Mouse (Mus musculus): Measurements from ENCODE around the gene Rasgef1b.
A peak's percentile ranks its signal among the peaks of the same experiment; 100 is the strongest.
"Not testable (repeated sequence)": the region's sequence is repeated elsewhere in the genome, so short reads cannot be mapped to it uniquely, and the experiment has no call there.

The Rasgef1b gene

DNA sequence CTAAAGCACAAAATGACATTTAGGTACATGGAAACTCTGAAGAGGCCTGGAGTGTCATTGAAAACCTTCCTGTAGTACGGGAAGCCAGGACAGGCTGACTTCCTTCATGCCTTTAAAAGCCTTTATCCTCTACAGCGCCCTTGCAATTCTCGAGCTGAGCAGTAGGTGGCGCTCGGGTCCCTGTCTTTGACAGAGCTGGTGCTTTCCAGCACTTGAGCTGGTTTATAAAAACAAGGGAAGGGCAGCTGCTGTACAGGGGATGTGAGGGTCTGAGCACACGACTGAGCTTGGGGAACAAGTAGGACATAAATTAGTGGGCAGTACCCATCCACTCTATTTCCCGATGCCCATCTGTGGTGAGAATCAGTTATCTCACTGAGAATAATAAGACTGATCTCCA lies 480.4 kb downstream of the Rasgef1b start:
- DNase-seq (ENCODE audit: low read depth), result peak; percentile 76

DNA sequence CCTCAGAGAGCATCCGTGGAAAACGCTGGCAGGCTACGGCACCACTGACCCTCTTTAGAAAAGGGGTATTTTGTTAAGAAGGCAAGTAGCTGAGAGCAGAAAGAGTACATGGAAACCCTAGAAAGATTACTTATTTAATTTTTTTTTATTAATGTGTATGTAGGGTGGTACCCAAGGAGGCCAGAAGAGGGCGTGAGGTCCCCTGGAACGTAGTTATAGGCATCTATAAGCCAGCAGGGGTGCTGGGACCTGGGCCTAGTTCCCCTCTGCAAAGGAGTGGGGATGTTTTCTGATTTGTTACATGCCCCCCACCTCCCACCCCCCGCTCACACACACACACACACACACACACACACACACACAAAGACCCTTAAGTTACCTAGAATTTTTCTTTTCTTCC lies 480.9 kb downstream of the Rasgef1b start:
- no peak for DNase-seq (ENCODE audit: low read depth)

DNA sequence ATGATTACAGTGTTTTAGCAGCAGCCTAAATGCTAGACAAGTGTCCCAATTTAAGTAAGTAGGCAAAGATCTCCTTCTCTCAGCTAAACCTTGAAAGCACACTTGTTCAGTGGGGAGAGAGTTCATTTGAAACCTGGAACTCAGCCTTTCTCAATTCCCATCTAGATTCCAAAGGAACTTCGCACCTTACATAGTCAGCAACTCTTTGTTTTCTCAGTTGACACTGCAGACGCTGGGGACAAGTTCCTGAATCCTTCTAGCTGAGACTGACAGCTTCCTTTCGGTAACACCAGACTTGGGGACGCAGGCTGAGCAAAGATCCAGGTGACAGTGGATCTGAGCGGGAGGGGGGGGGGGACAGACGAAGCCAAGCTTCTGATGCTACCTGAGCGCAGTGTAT lies 481.4 kb downstream of the Rasgef1b start:
- no peak for DNase-seq (ENCODE audit: low read depth)

DNA sequence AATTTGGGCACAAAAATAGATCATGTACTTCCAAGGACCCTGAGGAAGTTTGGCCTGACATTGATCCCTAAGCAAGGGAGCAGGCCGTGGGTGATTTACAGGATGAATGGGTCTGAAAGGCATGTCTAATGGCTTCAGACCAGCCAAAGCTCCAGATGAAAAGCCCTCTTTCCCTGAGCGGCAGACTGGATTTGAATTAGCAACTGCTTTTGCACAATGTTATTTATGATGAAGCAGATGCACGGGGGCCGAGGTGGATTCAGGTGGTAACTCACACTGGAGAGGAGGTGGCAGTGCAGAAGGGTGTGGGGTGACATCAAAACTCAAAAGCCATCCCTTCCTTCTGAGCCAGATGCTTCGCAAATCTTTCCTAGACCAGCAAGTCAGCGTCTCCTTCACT lies 481.9 kb downstream of the Rasgef1b start:
- DNase-seq (ENCODE audit: low read depth), result no peak

DNA sequence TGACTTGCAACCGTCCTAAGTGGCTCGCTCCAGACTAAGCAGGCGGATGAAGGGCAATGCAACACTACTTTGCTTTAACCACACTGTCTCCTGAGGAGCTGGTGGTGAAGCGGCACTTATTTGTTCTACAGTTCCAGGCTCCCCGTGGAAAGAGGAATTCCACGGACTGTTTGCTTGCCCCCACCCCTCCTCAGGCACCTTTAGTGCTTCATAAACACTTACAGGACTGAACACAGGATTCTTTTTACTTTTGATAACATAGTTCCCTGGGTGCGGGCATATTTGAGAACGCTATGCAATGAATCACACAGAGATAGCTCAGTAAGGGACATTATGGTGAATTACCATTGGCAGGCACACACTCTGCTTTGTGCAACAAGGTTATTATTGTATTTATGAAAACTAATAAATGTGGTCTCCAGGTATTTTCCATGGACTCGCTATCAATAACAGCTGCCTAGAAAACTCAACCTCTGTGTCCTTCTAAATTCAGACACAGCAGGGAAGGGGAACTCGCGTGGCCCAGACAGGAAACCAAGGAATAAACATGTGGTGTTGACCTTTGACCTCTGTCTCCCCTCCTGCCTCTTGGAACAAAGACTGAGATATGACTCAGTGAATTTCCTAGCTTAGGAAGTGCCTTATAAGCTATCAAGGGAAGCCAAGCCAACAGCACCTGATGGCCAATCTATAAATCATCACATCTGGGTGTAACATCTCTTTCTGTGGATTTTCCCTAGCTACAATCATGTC lies 486.7 kb downstream of the Rasgef1b start:
- no peak for DNase-seq (ENCODE audit: low read depth)

DNA sequence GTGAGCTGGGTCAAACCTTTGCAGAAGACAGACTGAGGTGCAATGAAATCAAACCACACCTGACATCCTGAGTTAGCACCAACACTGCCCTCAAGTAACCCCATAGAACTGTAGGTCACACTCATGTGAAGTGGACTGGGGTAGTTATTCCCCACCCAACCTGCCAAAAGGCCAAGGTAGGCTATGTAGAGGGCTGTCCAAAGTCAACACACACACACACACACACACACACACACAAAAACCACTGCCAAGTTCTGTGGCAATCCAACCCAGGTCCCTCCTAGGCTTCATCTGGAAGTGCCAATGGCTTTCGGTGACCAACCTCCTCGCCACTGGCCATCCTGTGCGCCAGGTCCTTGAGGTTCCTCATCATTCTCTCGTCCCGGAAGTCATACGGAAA lies 488.4 kb downstream of the Rasgef1b start:
- DNase-seq (ENCODE audit: low read depth), result no peak

DNA sequence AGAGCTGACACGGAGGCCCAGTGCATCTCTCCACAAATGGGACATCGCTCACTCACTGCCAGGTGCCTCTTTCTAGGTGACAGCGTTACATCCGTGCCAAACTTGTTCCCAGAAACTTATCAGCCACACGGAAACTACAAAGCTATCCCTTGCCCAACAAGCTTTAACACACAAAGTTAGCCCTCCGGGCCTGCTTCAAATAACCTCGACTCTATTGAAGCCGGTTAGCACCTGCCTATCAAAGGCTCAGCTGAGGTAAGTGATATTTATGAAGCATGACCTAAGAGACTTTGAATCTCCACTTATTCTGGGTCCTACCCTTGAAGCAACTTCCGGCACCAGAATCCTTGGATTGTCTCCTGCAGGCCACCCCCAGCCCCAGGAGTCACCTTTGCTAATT lies 489.2 kb downstream of the Rasgef1b start:
- no peak for DNase-seq (ENCODE audit: low read depth)

DNA sequence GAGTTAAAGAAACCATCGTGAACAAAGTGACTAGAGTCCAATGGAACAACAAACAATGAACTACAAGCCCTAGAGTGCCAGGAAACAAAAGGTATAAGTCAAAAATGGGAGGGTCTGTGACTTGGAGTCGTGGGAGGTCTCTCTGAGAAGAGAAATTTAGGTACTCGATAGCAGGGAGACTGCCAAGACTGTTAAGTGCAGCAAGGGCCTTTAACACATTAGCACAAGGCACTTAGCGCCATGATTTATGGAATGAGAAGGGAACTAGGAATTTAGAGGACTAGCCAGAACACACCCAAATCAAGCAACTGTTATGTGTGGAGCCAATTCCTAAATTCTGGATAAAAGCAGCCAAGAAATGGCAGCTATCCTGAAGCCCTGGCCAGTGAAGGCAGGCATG lies 490.7 kb downstream of the Rasgef1b start:
- no peak for DNase-seq (ENCODE audit: low read depth)

DNA sequence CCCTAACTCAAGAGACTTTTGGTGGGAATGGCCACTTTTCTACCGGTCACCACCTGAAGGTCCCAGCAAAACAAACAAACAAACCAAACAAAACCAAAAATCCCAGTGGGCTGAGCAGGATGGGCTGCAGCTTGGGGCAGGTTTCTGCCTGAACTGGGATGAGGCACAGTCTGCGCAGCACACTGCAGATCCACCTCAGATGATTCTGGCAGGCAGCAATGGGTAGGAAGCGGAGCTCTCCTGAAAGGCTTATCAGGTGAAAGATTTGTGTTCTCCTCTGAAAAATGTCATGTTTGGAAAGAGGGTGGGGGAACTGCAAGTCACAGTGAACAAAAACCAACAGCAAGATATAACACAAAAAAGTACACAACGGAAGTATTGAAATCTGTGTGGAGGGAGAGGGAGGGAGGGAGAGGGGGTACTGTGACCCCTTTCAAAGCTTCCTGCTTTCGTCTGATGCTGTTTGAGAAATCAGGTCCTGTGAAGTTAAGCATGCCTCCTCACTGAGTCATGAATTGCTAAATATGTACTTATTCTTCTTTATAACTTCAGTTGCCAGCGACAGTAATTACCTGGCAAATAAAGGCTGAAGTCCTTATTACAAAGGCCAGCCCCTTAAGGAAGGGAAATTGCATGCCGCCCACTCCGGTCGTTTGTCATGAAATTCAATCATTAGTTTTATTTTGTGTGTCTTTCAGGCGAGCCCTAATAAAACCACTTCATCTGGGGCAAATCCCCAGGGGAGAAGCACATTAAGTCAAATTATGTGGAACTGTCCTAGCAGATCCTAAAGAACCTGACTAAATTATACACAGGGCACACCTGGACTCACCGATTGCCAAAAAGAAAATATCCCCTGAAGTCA lies 491.7 kb downstream of the Rasgef1b start:
- no peak for DNase-seq (ENCODE audit: low read depth)

DNA sequence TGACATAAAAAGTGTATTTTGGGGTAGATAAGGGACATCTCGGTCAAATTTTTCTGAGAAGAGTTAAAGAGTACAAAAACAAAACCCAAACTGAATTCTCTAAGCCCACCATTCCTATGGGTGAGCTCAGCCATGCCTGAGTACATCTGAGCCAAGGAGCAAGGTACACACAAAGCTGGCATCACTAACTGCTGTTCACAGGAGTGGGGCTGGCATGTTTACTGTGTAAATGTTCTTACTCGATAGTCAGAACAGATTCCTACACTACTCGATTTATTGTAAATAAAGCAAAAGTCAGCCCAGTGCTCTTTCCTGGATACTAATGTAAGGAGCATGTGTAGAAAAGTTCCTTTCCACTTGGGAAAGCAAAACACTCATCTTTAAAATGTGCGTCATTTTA lies 492.4 kb downstream of the Rasgef1b start:
- no peak for DNase-seq (ENCODE audit: low read depth)

DNA sequence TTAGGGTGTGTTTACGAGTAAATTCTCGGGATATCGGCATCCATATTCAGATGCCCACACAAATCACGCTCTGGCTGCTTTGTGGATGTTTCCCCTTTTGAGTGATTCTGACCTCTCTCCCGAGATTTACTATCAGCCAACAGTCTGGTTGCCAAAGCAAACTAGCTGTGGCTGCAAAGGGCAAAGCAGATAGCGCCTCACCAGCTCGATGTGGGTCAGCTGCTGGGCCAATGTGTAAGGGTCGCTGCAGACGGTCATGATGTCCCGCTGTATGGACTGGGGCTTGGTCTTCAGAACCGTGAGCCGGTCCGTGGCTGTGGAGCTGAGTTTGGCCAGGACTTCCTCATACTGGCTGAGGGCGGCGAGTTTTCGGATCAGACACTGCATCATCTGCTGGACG lies 494.6 kb downstream of the Rasgef1b start:
- DNase-seq (ENCODE audit: low read depth), result no peak

DNA sequence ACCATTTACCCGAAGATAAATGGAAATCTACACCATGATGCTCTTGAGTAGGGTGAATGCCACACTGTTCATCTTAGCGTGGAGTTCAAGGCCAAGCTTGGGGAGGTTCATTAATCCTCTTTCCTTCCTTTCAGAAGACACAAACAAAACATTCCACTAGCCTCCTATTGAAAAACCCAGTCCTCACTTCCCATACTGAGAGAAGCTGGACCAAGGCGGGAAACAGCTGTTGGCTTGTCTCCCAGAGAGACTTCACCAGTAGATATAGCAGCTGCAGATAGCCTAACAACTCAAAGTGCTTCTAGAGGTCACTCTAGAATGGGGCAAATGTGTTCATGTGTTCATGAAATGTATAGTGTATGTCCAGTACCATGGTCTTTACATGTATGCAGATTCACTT lies 495.7 kb downstream of the Rasgef1b start:
- no peak for DNase-seq (ENCODE audit: low read depth)

DNA sequence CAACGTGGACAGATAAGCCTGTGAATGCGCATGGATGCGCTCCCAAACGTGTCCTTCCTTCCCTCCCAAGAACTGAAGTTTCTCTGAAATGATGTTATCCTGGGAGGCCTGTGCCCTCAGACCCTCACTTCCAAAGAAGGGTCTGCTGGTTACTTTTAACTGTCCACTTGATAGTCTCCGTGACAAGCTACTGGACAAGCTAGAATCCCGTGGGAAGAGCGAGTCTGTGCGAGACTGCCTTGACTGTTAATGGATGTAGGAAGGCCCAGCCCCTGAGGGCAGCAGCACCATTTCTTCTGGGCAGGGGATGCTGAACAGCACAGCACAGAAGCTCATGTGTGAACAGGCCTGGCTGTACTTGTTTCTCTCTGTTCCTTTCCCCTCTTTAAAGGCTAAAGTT lies 496.5 kb downstream of the Rasgef1b start:
- no peak for DNase-seq (ENCODE audit: low read depth)

DNA sequence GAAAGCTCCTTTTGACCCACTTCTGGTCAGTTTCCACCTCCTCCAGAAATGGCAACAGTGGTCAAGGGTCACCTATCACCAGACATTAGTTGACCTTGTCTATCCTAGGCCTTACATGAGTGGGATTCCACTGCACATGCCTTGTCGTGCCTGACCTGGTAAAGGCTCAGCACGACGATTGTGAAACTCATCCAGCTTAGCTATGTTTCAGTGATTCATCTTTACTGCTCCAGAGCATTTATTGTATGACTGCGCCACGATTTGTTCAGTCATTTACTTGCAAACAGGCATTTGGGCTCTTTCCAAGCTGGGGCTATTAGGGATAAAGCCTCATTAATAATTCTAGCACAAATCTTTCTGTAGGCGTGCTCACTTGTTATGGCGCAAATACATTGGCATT lies 498.4 kb downstream of the Rasgef1b start:
- no peak for DNase-seq (ENCODE audit: low read depth)

DNA sequence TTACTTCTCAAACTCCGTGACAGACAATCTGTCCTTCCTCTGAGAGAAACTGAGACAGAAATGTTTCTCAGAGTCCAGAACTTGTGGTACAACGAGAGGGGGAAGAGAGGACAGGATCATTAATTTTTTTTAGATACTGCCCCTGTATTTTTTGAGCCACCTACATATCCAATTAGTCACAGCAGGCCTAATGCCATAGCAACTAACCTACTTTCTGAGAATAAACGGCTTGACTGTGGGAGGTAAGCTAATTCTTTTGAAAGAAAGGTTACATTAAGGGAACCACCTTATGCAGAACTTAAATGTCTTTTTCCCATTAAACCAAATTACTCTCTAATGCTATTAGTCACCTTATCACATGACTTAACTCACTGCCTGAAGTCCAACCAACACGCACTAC lies 501.5 kb downstream of the Rasgef1b start:
- no peak for DNase-seq (ENCODE audit: low read depth)

DNA sequence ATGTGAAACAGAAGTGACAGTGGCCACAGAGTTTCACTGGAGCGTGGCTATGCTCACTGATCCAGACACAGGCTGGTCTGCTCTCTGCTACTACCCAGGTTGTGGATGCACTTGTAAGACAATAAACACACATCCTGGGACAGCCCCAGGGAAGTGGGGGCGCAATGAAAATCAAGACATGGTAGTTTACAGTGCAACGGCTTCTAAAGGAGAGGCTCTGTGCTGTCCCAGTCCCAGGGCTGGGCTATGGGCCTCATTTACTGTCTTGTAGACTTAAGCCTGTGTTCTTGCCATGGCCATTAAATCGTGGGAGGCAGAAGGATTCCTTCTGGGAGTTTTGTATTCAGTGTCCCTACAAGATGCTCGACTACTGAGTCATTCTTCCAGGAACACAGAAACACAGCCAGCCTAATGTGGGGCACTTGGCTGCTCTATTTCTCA lies 504.3 kb downstream of the Rasgef1b start:
- DNase-seq (ENCODE audit: low read depth), result no peak

DNA sequence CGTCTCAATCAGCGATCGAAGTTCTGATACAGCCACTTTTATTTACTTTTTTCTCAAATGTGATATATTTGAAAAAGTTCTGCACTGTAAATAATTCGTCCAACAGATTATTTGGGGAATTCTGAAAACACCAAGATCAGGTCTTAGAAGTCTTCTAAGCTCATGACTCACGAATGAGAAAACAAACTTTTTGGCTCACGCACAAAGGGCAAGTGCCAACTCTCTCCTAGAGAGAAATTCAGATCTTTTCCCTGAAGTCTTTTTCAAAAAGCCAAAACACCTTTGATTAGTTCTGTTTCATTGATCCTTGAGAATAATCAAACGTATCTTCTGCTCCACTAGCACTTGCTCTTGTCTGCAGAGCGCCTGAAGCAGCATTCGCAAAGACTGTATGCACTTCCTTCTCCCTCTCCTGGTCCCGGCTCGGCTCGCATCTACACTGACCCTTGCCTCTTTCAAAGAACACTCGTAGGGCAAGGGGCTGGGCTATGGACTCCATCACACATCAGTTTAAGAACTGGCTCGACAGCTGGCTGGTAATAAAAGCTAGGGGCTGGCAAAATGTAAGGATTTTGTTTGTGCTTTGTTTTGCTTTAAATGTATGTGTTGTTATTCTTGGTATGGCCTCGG lies 504.9 kb downstream of the Rasgef1b start:
- DNase-seq (ENCODE audit: low read depth), result no peak

DNA sequence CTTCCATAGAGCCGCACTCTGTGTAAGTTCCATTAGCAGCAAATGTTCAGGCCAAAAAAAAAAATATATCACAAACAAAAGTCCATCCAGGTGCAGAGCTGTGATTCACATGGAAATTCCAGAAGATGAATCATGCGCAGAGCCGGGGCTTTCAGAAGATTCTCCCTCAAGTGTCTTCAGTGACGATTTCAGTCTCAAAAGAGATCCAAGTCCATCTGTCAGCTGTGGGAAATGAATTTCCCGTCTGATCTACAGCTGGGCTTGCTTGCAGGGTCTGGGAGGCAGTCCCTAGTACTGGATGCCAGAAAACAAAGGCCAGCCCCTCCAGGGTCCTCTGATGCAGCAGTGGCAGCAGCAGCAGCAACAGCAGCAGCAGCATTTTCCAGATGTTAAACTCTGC lies 510.5 kb downstream of the Rasgef1b start:
- no peak for DNase-seq (ENCODE audit: low read depth)

DNA sequence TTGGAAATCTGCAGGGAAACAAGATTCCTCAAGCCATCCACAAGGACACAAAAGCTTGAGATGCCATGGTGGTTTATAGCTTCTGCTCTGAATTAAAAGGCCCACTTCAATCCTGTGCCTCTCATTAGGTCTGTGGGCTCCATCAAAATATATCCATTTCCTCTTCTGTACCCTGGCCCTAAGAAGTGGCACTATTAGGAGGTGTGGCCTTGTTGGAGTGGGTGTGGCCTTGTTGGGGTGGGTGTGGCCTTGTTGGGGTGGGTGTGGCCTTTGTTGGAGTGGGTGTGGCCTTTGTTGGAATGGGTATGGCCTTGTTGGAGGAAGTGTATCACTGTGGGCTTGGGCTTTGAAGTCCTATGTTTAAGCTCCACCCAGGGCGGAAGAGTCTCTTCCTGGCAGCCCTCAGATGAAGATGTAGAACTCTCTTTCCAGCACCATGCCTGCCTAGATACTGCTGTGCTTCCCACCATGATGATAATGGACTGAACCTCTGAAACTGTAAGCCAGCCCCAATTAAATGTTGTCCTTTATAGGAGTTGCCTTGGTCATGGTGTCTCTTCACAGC lies 512.2 kb downstream of the Rasgef1b start:
- DNase-seq (ENCODE audit: low read depth), result not testable (repeated sequence)

DNA sequence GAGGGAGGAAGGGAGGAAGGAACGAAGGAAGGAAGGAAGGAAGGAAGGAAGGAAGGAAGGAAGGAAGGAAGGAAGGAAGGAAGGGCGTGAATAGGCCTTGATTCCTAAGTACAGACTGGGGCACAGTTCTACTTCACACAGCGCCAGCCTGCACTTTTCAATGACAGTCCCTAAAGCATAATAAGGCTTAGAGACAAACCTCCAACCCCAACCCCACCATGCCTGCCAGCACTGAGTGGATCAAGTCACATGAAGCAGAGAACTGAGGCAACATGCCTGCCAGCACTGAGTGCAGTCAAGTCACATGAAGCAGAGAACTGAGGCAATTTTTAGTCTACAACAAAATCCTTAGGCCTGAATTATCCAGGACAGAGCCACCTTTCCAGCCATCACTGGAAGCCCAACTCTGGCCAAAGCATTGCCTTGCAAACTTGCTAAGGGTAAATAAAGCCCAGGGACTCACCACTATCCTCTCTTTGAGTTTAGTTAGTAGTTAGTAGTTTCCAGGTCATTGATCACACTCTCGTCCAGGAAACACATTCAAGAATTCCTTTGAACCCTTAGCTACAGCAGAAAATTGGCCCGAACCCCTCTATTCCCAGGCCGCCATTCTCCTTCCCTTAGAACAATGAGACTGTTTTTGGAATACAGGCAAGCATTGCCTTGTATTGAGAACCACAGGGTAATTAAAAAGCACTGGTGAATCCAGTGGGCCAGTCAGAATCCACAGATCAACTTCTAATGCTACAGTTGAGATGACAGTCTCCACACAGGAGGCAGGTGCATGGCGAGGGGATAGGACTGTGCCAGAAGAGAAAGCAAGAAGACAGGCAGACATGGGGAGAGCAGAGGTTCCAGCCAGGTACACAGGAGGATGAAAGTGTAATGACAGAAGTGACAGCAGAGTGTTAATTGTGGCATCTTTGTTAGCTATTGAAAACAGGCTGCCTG lies 513.4 kb downstream of the Rasgef1b start:
- DNase-seq (ENCODE audit: low read depth), result no peak

DNA sequence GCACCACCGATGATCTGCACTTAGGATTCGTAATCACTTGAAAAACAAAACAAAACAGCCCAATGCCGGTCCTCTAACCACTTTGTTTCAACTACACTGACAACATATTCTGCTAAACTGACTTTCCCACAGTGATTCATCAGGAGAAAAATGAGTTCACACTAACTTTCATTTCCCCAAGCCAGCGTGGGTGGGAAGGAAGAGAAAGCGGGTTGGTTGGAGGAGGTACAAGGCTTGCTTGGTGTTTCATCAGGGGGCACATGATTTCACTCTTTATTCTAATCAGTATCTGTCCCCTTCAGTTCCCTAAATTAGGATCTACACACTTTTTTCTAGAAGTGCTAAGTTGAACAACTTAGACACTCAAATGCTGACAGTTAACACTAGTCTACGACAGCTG lies 514.5 kb downstream of the Rasgef1b start:
- DNase-seq (ENCODE audit: low read depth), result no peak

DNA sequence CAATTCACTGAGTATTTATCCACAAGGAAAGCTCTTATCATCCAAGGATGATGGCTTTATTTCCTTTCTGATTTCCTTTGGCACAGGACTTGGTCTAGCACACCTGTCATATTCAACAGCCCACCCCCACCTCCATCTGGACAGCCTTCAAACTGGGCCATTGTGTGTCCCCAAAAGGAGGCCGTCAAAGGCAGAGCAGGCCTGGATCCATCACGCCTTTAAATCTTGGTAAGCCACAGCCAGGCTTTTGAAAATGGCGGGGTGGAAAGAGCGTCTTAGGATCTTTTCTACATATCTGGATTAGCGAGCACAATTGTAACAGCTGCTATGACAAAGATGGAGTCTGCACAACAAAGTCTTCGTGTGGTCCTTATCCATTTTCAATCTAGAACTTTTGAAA lies 515.7 kb downstream of the Rasgef1b start:
- no peak for DNase-seq (ENCODE audit: low read depth)
